Mouse (Mus musculus) stomach, embryonic 15.5 days (tissue): Measurements from ENCODE around the gene Clec2h. TPM values are rescaled to one million over a fixed set of nuclear protein-coding genes. Genes with fewer than 3 reads are reported as not detected.
"Not testable (repeated sequence)": the region's sequence is repeated elsewhere in the genome, so short reads cannot be mapped to it uniquely, and the experiment has no call there.

Source experiments
- ATAC-seq: fragments of 200-750 bp; cut with Nextera tagmentation; 2 replicates; pipeline ENCODE4 v1.8.0; 2017; ENCODE audit warnings: low read depth, moderate number of reproducible peaks, moderate TSS enrichment; ENCODE audit not compliant: insufficient read depth, low FRiP score
- H3K27ac ChIP-seq: fragments of 300-500 bp; sonication (generic); 2 replicates; pipeline ENCODE4 v1.5.1; 2015; ENCODE audit warnings: mild to moderate bottlenecking, inconsistent platforms
- H3K27me3 ChIP-seq: fragments of 300-500 bp; sonication (generic); replicated peaks from 2 replicates; pipeline ENCODE4 v1.6.1; 2015; ENCODE audit warnings: inconsistent platforms
- H3K36me3 ChIP-seq: fragments of 300-500 bp; sonication (generic); 2 replicates; pipeline ENCODE4 v1.6.1; 2015; ENCODE audit warnings: inconsistent platforms
- H3K4me1 ChIP-seq: fragments of 300-500 bp; sonication (generic); 2 replicates; pipeline ENCODE4 v1.6.1; 2015; ENCODE audit warnings: inconsistent platforms
- H3K4me2 ChIP-seq: fragments of 300-500 bp; sonication (generic); 2 replicates; pipeline ENCODE4 v1.6.1; 2015; ENCODE audit warnings: mild to moderate bottlenecking, inconsistent platforms
- H3K4me3 ChIP-seq: fragments of 300-500 bp; sonication (generic); replicated peaks from 2 replicates; pipeline ENCODE4 v1.5.1; 2015; ENCODE audit warnings: inconsistent platforms
- H3K9ac ChIP-seq: fragments of 300-500 bp; sonication (generic); 2 replicates; pipeline ENCODE4 v1.6.1; 2015; ENCODE audit warnings: inconsistent platforms
- H3K9me3 ChIP-seq: fragments of 300-500 bp; sonication (generic); 2 replicates; pipeline ENCODE4 v1.6.1; 2016; ENCODE audit warnings: inconsistent platforms
- WGBS: fragments of 180-500 bp; shearing (Covaris S2); methylation state at CpG from one replicate; pipeline ENCODE4 v1.1.7; 2015; 5-methylcytosine and 5-hydroxymethylcytosine counted together
- polyA plus RNA-seq: library from polyadenylated mRNA; unstranded; fragments of >200 nt; fragmentation: Nextera tagmentation; extraction: Ambion mirVana; gene quantifications from 2 replicates; pipeline ENCODE4 v1.2.1, GENCODE M21; 2015

Gene Clec2h
- polyA plus RNA-seq = 2.0 and 3.9 TPM in 2 replicates

- WGBS = 0% methylated on average over 1 of the region's 1 CpGs
- no peak for ATAC-seq
- Histone ChIP-seq H3K4me3 (no peak within 1 kb of the TSS), H3K9ac (no peak within 1 kb of the TSS), H3K4me2 (no peak within 1 kb of the TSS), H3K9me3 (no peaks in the 10 kb centered on the region), H3K27ac (no peak within 1 kb of the TSS), H3K4me1 (no peaks in the 10 kb centered on the region), H3K36me3 (no peaks in the 10 kb centered on the region), H3K27me3 (no peaks in the 10 kb centered on the region)
Observed at GRCm38 (mm10) chr6:128662206-128662605, at the start of gene Clec2h. Gene Clec2h (plus strand): TSS chr6:128662385.

- no peak for ATAC-seq
- no peak overlapping the region for H3K4me2 ChIP-seq
- H3K36me3 ChIP-seq = no peaks in the 10 kb centered on the region
- H3K27ac ChIP-seq = no peak overlapping the region
- H3K9me3 ChIP-seq = no peaks in the 10 kb centered on the region
- no peak overlapping the region for H3K9ac ChIP-seq
- H3K4me1 ChIP-seq = no peaks in the 10 kb centered on the region
- H3K4me3 ChIP-seq = no peak overlapping the region
- WGBS = 71% methylated on average over 2 of the region's 2 CpGs
- H3K27me3 ChIP-seq = no peaks in the 10 kb centered on the region
Observed at GRCm38 (mm10) chr6:128622733-128623132, 39.5 kb upstream of the Clec2h start.

- not testable (repeated sequence) for H3K4me1 ChIP-seq, H3K4me3 ChIP-seq, H3K9me3 ChIP-seq, H3K27me3 ChIP-seq, ATAC-seq, H3K36me3 ChIP-seq, H3K9ac ChIP-seq, H3K27ac ChIP-seq, H3K4me2 ChIP-seq
- WGBS = 95% methylated on average over 5 of the region's 5 CpGs
Observed at GRCm38 (mm10) chr6:128623433-128623832, 38.8 kb upstream of the Clec2h start, which contains the start of gene Klrb1a. Gene Klrb1a (minus strand): TSS chr6:128623533.

- no peak overlapping the region for H3K27ac ChIP-seq
- H3K4me2 ChIP-seq = no peak overlapping the region
- H3K27me3 ChIP-seq = no peaks in the 10 kb centered on the region
- WGBS = 83% methylated on average over 4 of the region's 4 CpGs
- H3K4me3 ChIP-seq = no peak overlapping the region
- no peaks in the 10 kb centered on the region for H3K9me3 ChIP-seq
- no peak overlapping the region for H3K9ac ChIP-seq
- ATAC-seq = no peak
- no peaks in the 10 kb centered on the region for H3K36me3 ChIP-seq
- no peaks in the 10 kb centered on the region for H3K4me1 ChIP-seq
Observed at GRCm38 (mm10) chr6:128624425-128624824, 37.8 kb upstream of the Clec2h start.

GRCm38 (mm10) chr6:128625246-128625645 is 36.9 kb upstream of the Clec2h start:
- not testable (repeated sequence) for H3K4me1 ChIP-seq, H3K36me3 ChIP-seq, H3K4me3 ChIP-seq, ATAC-seq, H3K27me3 ChIP-seq, H3K4me2 ChIP-seq, H3K9me3 ChIP-seq, H3K9ac ChIP-seq, H3K27ac ChIP-seq
- 86% methylated on average over 6 of the region's 6 CpGs for WGBS

- 50% methylated on average over 13 of the region's 13 CpGs for WGBS
- H3K9ac ChIP-seq, H3K27me3 ChIP-seq, H3K4me2 ChIP-seq, H3K9me3 ChIP-seq, H3K4me1 ChIP-seq, H3K27ac ChIP-seq, H3K4me3 ChIP-seq, H3K36me3 ChIP-seq: not testable (repeated sequence)
- peak; percentile 75 for ATAC-seq
Observed at GRCm38 (mm10) chr6:128629771-128630739, 32.1 kb upstream of the Clec2h start.

- H3K9ac ChIP-seq, H3K4me1 ChIP-seq, H3K9me3 ChIP-seq, H3K36me3 ChIP-seq, H3K27me3 ChIP-seq, H3K4me2 ChIP-seq, H3K4me3 ChIP-seq, H3K27ac ChIP-seq: not testable (repeated sequence)
- WGBS = 53% methylated on average over 15 of the region's 15 CpGs
- peak; percentile 18; the same call in 1 of the 2 replicates for ATAC-seq
Observed at GRCm38 (mm10) chr6:128630912-128631905, 31.0 kb upstream of the Clec2h start.

- Histone ChIP-seq H3K9me3 (no peaks in the 10 kb centered on the region), H3K36me3 (no peaks in the 10 kb centered on the region), H3K9ac (no peak overlapping the region), H3K4me2 (no peak overlapping the region), H3K27me3 (no peaks in the 10 kb centered on the region), H3K4me3 (no peak overlapping the region), H3K4me1 (no peaks in the 10 kb centered on the region), H3K27ac (no peak overlapping the region)
- no peak for ATAC-seq
- WGBS = 86% methylated on average over 1 of the region's 1 CpGs
Observed at GRCm38 (mm10) chr6:128640673-128641072, 21.5 kb upstream of the Clec2h start.

- Histone ChIP-seq H3K9ac (no peak overlapping the region), H3K4me3 (no peak overlapping the region), H3K27ac (no peak overlapping the region), H3K9me3 (no peaks in the 10 kb centered on the region), H3K27me3 (no peaks in the 10 kb centered on the region), H3K4me1 (no peaks in the 10 kb centered on the region), H3K36me3 (no peaks in the 10 kb centered on the region), H3K4me2 (no peak overlapping the region)
- 65% methylated on average over 2 of the region's 2 CpGs for WGBS
- no peak for ATAC-seq
Observed at GRCm38 (mm10) chr6:128641116-128641716, 21.0 kb upstream of the Clec2h start.

- Histone ChIP-seq H3K36me3 (no peaks in the 10 kb centered on the region), H3K27me3 (no peaks in the 10 kb centered on the region), H3K9ac (no peak overlapping the region), H3K4me1 (no peaks in the 10 kb centered on the region), H3K4me3 (no peak overlapping the region), H3K9me3 (no peaks in the 10 kb centered on the region), H3K27ac (no peak overlapping the region), H3K4me2 (no peak overlapping the region)
- no peak for ATAC-seq
- WGBS = 46% methylated on average over 2 of the region's 2 CpGs
Observed at GRCm38 (mm10) chr6:128643999-128644398, 18.2 kb upstream of the Clec2h start.

GRCm38 (mm10) chr6:128644694-128645093 is 17.5 kb upstream of the Clec2h start:
- not testable (repeated sequence) for H3K4me2 ChIP-seq, H3K9me3 ChIP-seq, H3K27me3 ChIP-seq, H3K9ac ChIP-seq, H3K27ac ChIP-seq, H3K36me3 ChIP-seq, ATAC-seq, H3K4me1 ChIP-seq, H3K4me3 ChIP-seq
- WGBS = 95% methylated on average over 20 of the region's 20 CpGs
